ENCODE assay signal across 7 mouse cellular contexts in the genomic region with DNA sequence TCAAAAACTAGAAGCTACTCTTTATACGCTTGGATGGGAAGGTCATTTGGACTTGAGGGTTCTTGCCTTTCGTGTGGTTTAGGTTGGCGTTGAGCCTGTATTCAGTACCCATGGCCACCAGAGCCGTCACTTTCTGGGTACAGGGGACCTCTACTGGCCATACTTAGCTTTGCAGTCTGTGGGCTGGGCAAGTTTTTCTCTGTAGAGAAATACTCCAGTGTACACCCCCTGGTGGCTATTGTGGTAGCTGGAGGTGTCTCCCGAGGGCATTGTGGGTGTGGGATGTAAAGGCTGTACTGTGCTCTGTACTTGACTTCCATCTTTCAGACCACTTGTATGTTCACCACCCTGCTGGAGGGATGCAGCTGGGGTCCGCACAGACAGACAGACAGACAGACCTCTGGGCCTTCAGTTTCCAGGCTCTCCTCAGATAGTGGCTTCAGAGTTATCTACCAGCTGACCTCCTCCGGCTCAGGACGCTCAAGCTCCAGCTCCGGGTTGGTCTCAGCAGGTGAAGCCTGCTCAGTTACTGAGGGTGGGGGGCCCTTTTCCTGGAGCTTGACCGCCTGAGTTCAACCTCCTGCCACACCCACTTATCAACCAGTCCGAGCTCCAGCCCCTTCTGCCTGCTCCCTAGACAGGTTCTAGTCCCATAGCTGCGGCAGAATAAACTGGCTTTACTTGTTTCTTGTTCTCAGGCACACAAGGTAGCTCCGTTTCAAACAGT. TPM values are rescaled to one million over a fixed set of nuclear protein-coding genes. Genes with fewer than 3 reads are reported as not detected.
DNase-seq lines count a peak whose midpoint lies in the region; ATAC-seq lines count a peak whose summit lies in the region.

No protein-coding gene starts in this region.

- no peaks in the 10 kb centered on the region for H3K27me3 ChIP-seq in intestine, embryonic 16.5 days (replicated peaks; ENCODE audit: control insufficient read depth, insufficient read depth, low read length)
- no peaks in the 10 kb centered on the region for H3K27me3 ChIP-seq in midbrain, embryonic 10.5 days (ENCODE audit: low read depth, poor library complexity, severe bottlenecking)

- H3K4me2 ChIP-seq in intestine, embryonic 16.5 days (ENCODE audit: low read depth, low read length) = no peak overlapping the region

- peak; percentile 91 for ATAC-seq in intestine, embryonic 16.5 days

- DNase-seq in adrenal gland, adult 8-10 months = peak; percentile 89
- DNase-seq in embryo, embryonic 9.5 days (ENCODE audit: extremely low spot score) = peak; percentile 89
- DNase-seq in gonadal fat pad, adult 2 months (ENCODE audit: low read depth) = peak; percentile 13
- DNase-seq in left cerebral cortex, postnatal 25 days (ENCODE audit: low spot score in 2 of 2) = peak; percentile 89 to 95
- peak; percentile 83 for DNase-seq in midbrain, embryonic 10.5 days (ENCODE audit: low spot score)
- DNase-seq in skeletal muscle tissue, adult 2 months (ENCODE audit: low read depth, low spot score) = peak; percentile 85

- 33% methylated on average over 13 of the region's 13 CpGs for WGBS in intestine, embryonic 16.5 days
- WGBS in midbrain, embryonic 10.5 days = 40% methylated on average over 13 of the region's 13 CpGs

- H3K9ac ChIP-seq in intestine, embryonic 16.5 days (ENCODE audit: low read depth, low read length) = no peak overlapping the region

- H3K27ac ChIP-seq in intestine, embryonic 16.5 days (ENCODE audit: low read length) = no peak overlapping the region
- H3K27ac ChIP-seq in midbrain, embryonic 10.5 days (replicated peaks) = no peak overlapping the region

- no peaks in the 10 kb centered on the region for H3K4me1 ChIP-seq in intestine, embryonic 16.5 days (ENCODE audit: control insufficient read depth, insufficient read depth, low read length)
- 0 out of 2 replicates have a peak, but pooled peaks cover 3% of the 10 kb centered on the region for H3K4me1 ChIP-seq in midbrain, embryonic 10.5 days

- intact Hi-C loops in left cerebral cortex, postnatal 25 days (cut with DNase I) = loop anchor here (1.0 to 5.0 kb wide), 3 partner anchors 70 to 254 kb away; a partner anchor contains a TSS

- H3K4me3 ChIP-seq in intestine, embryonic 16.5 days (ENCODE audit: low read length) = no peak overlapping the region
- no peak overlapping the region for H3K4me3 ChIP-seq in midbrain, embryonic 10.5 days

- no peaks in the 10 kb centered on the region for H3K36me3 ChIP-seq in intestine, embryonic 16.5 days (ENCODE audit: control insufficient read depth, insufficient read depth, low read length)
- no peaks in the 10 kb centered on the region for H3K36me3 ChIP-seq in midbrain, embryonic 10.5 days

- no peaks in the 10 kb centered on the region for H3K9me3 ChIP-seq in intestine, embryonic 16.5 days (ENCODE audit: control insufficient read depth, low read length)
- H3K9me3 ChIP-seq in midbrain, embryonic 10.5 days (replicated peaks) = no peaks in the 10 kb centered on the region

RNA-seq across cellular contexts. Expression of a gene that starts 34.2 kb away (rescaled TPM):
- 10 to 100 TPM; 16.5 to 25.7 (median 17.8) TPM for total RNA-seq in adrenal gland, adult 8-10 months (2022)
- polyA plus RNA-seq in gonadal fat pad, adult 2 months (2012; rRNA removed) = 2.3 and 2.8 TPM in 2 replicates
- polyA plus RNA-seq in intestine, embryonic 16.5 days (2015; fragmentation: Nextera tagmentation; extraction: Ambion mirVana) = 60.8 and 70.0 TPM in 2 replicates
- 10 to 100 TPM; 19.6 to 22.8 TPM for total RNA-seq in left cerebral cortex, postnatal 25 days (2021)
- polyA plus RNA-seq in midbrain, embryonic 10.5 days (2016; fragmentation: Nextera tagmentation; extraction: Ambion mirVana) = 83.5 and 91.9 TPM in 2 replicates

RNA-seq across cellular contexts. Expression of a gene that starts 45.3 kb away (rescaled TPM):
- 10 to 100 TPM; 26.3 to 50.8 (median 38.4) TPM for total RNA-seq in adrenal gland, adult 8-10 months (2022)
- polyA plus RNA-seq in gonadal fat pad, adult 2 months (2012; rRNA removed) = 8.3 and 10.2 TPM in 2 replicates
- polyA plus RNA-seq in intestine, embryonic 16.5 days (2015; fragmentation: Nextera tagmentation; extraction: Ambion mirVana) = 72.2 and 78.3 TPM in 2 replicates
- 10 to 100 TPM; 22.6 to 24.5 TPM for total RNA-seq in left cerebral cortex, postnatal 25 days (2021)
- 127 and 140 TPM in 2 replicates for polyA plus RNA-seq in midbrain, embryonic 10.5 days (2016; fragmentation: Nextera tagmentation; extraction: Ambion mirVana)

Comparison
In these comparisons a context has a peak if more than half of its experiments do, and no peak if none do; other contexts are left out.
1. DNase-seq: peak in every context shown above with its lines; median percentile 92 in left cerebral cortex, postnatal 25 days; 89 in adrenal gland, adult 8-10 months; 89 in embryo, embryonic 9.5 days; 85 in skeletal muscle tissue, adult 2 months; 83 in midbrain, embryonic 10.5 days; 13 in gonadal fat pad, adult 2 months.
2. RNA of a gene that starts 34.2 kb away (polyA plus RNA-seq): 83.5 to 91.9 TPM in midbrain, embryonic 10.5 days and 60.8 to 70.0 TPM in intestine, embryonic 16.5 days; 2.3 to 2.8 TPM in gonadal fat pad, adult 2 months; every median in the first group is over 10 times any median in the second.